Mouse (Mus musculus) megakaryocyte-erythroid progenitor cell, adult 5-6 weeks (primary cell): ENCODE results near the gene Als2cr12. TPM values are rescaled to one million over a fixed set of nuclear protein-coding genes. Genes with fewer than 3 reads are reported as not detected.
"Not testable (repeated sequence)": the region's sequence is repeated elsewhere in the genome, so short reads cannot be mapped to it uniquely, and the experiment has no call there.

Experiments used
- ATAC-seq: replicated peaks from 2 replicates; pipeline ENCODE4 v1.8.0; 2016; ENCODE audit warnings: mild to moderate bottlenecking, inconsistent platforms; ENCODE audit not compliant: severe bottlenecking, poor library complexity, low FRiP score, low TSS enrichment
- total RNA-seq, 2 experiments: library from RNA; stranded (forward) in 1 of 2; stranded (reverse) in 1 of 2; fragments of 200-1000, 215-1000 nt in 1 of 2; fragments of >200 nt in 1 of 2; fragmentation: Nextera tagmentation in 1 of 2; gene quantifications; 2 replicates each; pipeline ENCODE4 v1.2.3; 2014 to 2017

The Als2cr12 gene
- total RNA-seq, 2 experiments from 2014 or later = not detected

DNA sequence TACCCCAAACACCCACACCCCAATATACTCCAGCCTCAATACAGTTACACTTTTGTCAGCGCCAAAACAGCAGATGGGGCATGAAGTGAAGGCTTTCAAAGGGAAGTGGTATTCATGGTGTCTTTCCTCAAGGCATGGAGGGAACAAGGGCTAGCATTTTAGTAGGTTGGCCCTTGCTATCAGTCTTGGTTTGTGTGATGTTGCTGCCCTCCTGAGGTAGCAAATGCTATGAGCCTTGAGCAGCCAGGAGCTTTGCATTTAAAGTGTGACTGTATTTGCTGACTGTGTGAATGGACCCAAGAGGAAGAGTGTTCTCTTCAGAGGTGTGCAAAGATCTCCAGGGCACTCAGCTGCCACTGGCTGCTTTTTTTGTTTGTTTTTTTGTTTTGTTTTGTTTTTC lies 1.8 kb upstream of the Als2cr12 start:
- peak; percentile 87 for ATAC-seq

DNA sequence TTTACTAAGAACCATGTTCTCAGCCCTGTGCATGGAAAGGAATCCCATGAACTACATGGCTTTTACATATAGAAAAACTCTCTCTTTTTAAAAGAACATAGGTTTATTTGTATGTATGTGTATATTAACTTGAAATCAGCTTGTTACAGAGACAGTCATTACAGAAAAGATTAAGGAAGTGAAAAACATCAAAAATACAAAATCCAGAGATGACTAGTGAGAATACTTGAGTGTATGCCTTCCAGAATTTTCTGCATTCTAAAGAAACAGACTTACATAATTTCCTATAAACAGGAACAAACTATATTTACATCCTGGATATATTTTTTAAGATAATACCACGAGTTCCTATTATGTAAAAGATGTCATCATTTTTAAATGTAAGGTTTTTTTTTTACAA lies 2.1 kb downstream of the Als2cr12 start:
- no peak for ATAC-seq

DNA sequence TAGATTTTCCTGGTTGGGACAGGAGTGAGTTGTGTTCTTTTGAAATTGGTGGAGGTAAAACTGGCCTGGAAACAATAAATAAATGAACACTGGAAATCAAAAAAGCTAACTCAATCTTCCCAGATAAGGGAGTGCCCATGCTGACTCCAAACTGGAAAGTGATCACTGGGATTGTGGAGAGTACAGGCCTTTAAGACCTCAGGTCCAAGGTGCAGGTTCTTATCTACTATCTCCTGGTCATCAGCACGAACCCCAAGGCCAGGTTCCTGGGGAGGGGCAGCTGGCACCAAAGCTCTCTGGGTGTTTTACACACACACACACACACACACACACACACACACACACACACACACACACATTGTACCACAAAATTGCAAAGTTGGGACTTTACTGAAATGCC lies 4.1 kb downstream of the Als2cr12 start:
- not testable (repeated sequence) for ATAC-seq

DNA sequence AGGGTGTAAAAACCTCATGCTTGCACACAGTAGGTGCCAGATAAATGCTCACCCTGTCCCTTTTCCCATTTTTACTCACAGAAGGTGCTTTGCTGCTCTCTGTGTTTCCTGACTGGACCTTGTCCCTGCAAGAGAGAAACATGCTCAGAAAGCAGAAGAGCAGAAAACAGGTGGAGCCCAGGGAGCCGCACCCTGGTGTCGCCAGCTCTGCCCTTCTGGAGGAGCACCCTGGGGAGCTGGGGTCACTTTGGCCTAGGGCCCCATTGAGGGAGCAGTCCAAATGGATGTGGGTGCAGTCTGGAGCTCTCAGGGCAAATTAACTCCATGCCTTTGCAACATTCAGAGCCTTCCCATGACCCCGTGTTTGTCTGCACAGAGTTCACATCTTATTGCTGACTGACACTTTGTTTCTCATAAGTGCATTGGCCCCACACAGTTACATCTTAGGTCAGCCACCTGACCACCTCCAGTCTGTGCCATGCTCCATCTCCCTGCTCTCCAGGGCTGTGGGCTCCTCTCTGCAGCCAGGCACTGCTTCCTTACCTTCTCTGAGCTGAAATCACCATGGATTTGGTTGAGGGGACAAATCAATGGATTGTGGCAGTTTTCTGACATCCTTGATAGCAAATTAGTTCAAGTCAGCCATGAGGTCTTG lies 4.8 kb downstream of the Als2cr12 start:
- ATAC-seq = not testable (repeated sequence)

DNA sequence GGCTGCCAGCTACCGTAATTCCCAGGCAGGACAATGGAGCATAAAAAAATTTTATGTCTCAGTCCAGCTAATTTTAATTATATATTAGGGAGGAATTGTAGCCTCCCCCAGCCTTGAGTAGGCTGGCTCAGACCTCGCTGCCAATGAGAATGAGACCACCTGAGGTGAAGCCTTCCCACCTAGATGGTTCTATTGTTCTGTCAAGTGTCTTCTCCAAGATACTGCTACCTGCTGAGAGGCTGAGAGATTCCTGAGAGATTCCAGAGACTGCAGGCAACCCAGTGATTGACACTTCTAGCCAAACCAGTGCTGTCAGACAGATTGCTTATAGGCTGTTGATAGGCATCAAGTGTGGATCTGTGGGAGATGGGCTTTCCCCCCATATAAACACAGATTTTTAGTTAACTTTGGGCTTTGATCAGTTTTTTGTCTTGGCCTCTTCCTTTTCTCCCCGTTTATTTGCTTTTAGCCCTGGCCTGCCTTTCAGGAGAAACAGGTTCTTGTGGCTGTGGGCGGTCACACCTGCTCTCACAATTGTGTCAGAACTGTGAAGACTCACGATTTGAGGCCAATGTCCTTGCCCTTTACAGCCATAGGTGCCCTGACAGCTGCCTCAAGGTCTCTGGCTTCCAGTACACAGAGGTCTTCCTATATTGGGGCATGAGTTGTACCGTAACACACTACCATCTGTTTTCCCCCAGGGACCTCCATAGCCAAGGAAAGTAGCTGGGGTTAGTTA lies 5.6 kb downstream of the Als2cr12 start:
- no peak for ATAC-seq

DNA sequence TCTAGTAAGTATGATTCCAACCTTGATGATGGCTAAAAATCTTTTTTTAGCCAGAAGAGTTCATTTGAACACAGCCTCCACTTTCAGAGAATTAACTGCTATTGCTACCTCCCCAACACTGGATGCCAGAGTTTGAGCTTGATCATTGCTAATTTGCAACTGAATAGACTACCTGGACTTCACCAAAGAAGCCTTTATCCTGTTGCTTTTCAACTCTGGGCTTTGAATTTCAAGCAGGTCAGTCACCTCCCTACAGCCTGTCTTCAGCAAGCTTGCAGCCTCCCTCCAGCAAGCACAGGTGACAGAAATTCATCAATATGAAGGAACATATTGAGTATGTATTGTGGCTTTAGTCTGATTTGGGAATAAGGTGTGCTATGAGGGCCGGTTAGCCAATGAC lies 6.4 kb downstream of the Als2cr12 start:
- no peak for ATAC-seq

DNA sequence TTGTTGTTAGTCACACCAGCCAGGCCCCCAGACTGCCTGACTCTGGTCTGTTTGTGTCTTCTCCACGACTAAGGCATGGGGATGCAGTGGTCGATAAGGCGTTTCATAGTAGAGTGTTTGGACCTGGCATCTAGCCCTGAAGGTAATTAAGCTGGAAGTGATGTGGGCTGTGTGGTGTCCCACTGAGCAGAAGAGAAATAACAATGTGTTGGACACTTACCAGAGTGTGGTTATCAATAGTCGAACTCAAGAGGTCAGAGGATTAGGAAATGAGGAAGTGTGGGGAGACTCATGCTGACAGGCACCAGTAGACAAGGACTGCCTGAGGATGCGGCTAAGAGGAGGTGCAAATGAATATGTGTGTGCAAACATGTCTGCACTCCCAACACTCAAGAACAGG lies 17.4 kb downstream of the Als2cr12 start:
- ATAC-seq = not testable (repeated sequence)

DNA sequence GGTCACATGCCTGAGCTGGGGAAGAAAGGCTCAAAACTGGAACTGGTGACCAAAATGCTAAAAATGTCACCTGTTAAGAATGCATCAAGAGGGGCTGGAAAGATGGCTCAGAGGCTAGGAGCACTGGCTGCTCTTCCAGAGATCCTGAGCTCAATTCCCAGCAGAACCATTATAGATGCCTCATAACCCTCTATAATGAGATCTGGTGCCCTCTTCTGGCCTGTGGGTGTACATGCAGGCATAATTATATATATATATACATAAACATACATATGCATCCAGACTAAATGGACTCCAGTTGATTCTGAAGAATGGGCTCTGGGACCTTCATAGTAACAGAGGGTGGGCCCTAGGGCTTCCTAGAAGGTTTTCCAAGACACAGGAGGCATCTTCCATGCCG lies 18.2 kb downstream of the Als2cr12 start:
- ATAC-seq = no peak

DNA sequence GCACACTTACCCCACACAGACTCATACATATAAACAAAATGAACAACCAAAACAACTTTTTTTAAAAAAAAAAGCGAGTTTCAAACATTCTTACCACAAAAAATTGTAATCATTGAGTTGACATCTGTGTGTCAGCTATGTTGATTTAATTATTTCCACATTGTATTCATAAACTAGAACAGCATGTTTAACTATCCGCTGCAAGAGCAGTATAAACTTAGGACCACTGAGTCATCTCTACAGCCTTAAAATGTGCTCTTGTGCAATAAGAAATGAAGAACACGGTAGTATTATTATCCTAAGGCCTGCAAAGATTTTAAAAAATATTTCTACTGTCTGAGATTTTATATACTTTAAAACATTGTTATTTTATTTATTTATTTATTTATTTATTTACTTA lies 20.8 kb downstream of the Als2cr12 start:
- no peak for ATAC-seq

DNA sequence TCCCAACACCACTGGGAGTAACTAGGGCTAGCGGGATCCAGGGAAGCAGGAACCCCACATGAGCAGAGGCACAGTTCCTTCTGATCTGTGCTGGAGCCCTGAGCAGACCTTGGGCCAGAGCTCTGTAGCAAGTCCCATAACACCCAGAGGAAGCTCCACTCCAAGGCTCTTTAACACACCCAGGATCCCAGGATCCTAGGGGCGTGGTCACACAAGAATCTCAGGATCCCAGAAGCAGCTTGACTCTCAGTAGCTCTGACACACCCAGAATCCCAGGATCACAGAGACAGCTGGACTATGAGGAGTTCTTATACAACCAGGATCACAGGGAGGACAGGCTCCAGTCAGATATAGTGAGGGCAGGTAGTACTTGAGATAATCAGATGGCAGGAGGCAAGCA lies 23.7 kb downstream of the Als2cr12 start:
- no peak for ATAC-seq

DNA sequence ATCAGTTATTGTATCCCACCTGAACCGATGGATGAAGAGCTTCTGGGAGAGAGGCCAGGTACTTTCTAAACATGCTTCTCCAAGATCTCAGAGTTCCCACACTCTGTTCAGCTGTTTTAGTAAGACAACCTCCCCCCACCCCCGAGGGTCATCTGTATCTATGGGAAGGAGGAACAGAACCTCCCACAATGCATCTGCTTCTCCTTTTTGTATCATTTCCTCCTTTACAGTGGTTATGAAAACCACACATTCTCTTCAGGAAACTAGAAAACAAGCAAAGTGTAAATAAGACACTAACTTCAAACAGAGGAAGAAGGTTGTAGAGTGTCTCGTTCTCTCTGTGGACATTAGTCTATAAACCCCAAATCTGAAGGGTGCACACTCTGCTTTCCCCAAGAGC lies 26.2 kb downstream of the Als2cr12 start:
- ATAC-seq = not testable (repeated sequence)

DNA sequence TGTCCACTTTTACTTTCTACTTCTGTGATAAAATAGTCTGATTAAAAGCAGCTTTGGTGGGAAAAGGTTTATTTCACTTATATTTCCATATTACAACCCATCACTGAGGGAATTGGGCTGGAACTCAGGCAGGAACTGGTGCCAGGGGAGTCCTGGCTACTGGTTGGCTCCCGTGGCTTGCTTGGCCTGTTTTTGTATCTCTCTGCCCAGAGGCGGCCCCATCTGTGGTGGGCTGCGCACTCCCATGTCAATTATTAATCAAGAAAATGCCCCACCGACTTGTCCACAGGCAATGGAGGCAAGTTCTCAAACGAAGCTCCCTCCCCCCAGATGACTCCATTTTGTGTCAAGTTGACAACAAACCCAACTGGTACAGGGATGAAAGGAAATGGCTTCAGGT lies 27.6 kb downstream of the Als2cr12 start:
- no peak for ATAC-seq

DNA sequence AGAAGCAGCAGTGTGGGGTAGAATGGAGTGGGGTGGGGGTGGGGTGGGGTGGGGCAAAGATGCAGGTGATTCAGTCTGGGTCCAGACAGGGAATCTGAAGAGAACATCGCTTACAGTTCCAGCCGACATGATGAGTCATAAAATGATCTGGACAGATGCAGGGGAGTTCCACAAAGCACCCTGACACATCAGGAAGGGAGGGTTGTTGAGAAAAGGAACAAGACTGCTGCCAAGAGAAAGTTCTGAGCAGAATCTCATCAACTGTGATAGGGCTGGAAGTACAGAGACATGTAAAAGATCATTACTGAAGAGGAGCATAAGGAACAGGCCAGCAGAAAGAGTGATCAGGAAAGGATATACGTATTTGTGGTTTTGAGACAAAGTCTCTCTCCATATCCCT lies 32.4 kb downstream of the Als2cr12 start:
- ATAC-seq = not testable (repeated sequence)

DNA sequence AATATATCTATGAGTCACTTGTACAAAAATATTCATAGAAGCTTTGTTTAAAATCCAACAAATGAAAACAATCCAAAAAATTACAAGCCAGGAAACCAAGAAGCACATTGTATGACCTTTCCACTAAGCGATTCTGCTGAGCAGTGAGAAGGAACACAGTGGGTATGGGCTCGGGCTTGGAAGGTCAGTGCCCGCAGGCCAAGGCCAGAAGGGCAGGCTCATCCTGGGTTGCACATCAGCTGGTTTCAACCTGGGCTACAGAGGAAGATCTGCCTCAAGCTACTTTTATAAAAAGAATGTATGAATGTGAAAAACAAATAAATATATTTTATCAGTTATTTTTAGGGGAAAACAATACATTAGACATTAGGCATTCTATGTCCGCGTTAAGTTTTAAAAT lies 33.1 kb downstream of the Als2cr12 start:
- not testable (repeated sequence) for ATAC-seq

DNA sequence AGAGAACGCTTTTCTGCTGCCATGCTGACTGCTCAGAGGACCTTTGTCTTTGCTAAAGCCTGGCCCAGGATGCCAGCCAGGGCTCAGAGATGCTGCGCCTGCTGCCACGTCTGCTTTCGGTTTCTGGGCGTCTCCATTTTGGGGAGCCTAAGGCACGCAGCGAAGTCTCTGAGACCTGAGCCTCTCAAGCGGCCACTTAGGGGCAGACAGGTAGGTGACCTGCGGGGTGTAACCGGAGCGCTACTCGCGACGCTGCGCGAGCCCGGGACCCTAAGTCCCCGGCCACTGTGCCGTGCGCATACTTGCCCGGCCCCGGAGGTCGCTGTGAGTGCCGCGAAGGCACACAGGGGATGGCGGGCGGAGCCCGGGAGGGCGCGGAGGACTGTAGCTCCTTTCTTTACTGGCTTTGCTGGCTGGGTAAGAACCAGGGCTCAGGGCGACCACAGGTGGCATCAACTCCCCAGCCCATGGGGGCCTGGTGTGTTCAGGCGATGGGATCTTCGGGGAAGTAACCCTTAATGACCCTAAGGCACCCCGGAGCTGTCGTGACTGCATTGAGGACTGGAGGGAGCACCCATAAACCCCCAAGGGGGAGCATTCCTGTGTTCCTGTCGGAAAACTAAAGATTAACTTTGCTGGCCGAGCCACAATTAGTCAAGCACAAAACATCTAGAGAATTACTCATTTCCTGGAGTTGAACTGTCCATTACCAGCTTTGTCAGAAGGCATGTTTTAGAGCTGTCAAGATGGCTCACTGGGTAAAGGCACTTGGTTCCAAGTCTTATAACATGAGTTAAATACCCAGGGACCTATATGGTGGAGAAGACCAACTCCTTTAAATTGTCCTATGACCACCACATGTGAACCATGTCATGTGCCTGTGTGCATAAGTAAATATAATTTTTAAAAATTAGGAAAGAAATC lies 43.0 kb downstream of the Als2cr12 start:
- ATAC-seq = peak; percentile 96

DNA sequence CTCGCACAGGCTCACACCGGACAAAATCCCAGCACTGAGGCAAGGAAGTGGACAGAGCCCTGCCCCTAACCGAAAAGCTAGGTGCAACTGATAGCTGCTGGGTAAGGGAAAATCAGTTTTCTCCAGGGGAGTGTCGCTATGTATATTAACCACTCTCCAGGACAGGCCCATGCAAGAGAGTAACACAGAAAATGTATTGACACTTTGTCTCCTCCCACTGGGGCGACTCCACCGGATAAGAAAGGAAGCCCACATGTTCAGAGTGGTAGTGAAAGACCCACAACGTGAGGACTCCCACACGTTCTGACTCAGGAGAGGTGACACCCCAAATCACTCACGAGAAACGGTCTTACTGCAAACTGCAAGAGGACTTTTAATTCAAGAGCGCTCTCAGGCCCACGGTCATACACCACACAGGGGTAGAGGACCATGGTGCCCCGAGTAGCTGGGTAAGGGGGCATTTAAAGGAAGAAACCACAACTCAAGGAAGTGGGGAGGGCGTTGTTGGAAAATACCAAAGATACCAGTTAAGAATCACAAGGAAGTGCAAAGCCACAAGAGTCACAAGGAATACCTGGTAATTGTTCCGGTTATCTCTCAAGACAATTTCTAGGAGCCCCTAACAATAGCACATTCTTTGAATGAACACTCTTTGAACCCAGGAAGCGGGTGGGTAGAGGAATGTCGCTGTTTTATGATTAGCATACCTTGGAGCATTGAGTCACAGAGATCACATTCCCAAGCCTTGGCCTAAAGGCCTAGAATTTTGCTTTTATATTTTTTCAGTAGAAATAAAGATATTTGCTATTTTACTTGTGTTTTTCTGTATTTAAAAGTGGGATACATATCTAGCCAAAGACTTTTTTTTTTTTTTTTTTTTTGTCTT lies 44.0 kb downstream of the Als2cr12 start:
- not testable (repeated sequence) for ATAC-seq

DNA sequence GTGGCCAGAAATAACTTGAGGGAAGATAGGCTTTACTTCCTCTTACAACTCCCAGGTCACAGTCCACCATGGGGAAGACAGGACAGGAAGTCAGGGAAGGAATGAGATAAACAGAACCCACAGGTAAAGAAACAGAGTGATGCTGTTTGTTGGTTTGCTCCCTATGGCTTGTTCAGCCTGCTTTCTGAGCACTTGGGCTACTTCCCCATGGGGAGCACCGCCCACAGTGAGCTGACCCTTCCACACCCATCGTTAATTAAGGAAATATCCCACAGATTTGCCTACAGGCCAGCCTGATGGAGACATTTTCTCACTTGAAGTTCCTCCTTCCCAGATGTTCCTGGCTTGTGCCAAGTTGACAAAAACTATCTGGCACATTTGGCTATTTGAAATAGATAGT lies 66.9 kb downstream of the Als2cr12 start:
- not testable (repeated sequence) for ATAC-seq

DNA sequence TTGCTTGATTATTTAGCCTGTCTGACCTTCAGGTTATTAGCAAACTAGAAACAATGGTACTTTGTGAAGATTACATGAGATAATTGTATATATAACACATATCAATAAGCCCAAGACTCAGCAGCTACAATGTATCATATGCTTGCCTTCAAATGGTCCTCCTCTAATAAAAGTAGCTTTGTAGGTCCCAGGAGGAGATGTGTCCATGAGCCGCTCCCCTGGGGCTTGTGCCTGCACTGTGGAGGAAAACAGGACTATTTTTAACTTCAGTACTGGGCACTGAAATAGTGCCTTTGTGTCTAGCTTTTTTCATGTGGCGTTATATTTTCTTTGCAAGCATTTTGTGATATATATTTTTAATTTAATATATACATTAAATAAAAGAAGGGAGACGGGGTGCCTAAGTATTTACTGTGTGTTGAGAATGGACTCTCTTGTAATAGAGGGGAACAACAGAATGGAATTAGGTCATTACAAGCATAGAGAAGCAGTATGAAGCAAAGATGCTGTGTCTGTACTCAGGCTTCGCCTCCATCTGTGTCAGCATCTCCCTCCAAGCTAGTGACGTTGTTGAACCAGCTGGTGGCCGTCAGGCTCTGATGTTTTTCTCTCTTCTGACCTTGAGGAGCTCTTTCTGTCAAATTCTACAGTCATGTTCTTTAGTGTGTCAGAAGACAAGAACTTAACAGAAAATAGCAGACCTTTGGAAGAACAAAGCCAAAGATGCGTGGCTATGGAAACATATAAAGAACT lies 73.6 kb downstream of the Als2cr12 start:
- no peak for ATAC-seq

DNA sequence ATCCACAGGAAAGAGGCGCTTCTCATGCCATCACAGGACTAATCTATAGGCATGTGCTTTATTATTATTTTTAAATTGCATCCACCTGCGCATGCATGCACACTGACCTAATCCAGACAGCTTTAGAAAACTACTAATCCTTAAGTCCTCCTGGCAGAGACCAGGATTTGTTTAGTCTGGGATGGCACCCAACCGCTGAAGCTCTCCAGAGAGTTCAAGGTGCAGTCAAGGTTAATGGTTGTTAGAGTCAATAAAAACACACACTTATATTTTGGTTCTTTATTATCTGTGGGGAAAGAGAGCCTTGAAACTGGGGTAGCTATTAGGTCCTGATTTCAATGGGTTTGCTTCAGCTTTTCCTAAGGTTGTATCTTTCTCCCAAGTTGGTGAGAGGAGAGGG lies 74.5 kb downstream of the Als2cr12 start:
- ATAC-seq = no peak
